Mouse (Mus musculus) MEL (cell line): ENCODE measurements around the gene Ppef2. TPM values are rescaled to one million over a fixed set of nuclear protein-coding genes. Genes with fewer than 3 reads are reported as not detected.

Experiments used
- DNase-seq: peaks from one replicate; pipeline ENCODE4 v3.0.0; 2011; ENCODE audit warnings: low read depth, low spot score
- H3K27ac ChIP-seq: 2 replicates; pipeline ENCODE4 v1.5.1; 2012; ENCODE audit warnings: low read depth, mild to moderate bottlenecking, control low read depth, low read length, moderate library complexity; ENCODE audit not compliant: control insufficient read depth
- H3K27me3 ChIP-seq, 2 experiments: fragments of 150-350 bp in 1 of 2; sonication (generic) in 1 of 2; 2 replicates each; pipeline ENCODE4 v1.6.1; 2012; ENCODE audit warnings: low read length in 2 of 2, mild to moderate bottlenecking in 2 of 2, improper control_type of control experiment in 1 of 2, moderate library complexity in 1 of 2; ENCODE audit not compliant: insufficient read depth in 2 of 2, control insufficient read depth in 1 of 2
- H3K36me3 ChIP-seq, 2 experiments: 2 replicates each; pipeline ENCODE4 v1.6.1; 2012 to 2014; ENCODE audit warnings: low read length in 2 of 2, improper control_type of control experiment in 1 of 2, inconsistent platforms in 1 of 2, mild to moderate bottlenecking in 1 of 2; ENCODE audit not compliant: insufficient read depth in 2 of 2, control insufficient read depth in 1 of 2
- H3K4me1 ChIP-seq, 2 experiments: fragments of 150-350 bp in 1 of 2; sonication (generic) in 1 of 2; 2 replicates each; pipeline ENCODE4 v1.6.1; 2012; ENCODE audit warnings: low read length in 2 of 2, improper control_type of control experiment in 1 of 2, mild to moderate bottlenecking in 1 of 2; ENCODE audit not compliant: insufficient read depth in 2 of 2, control insufficient read depth in 1 of 2
- H3K4me3 ChIP-seq, 2 experiments: fragments of 150-350 bp in 1 of 2; sonication (generic) in 1 of 2; 2 replicates each; pipeline ENCODE4 v1.5.1; 2012; ENCODE audit warnings: low read depth in 2 of 2, low read length in 2 of 2, mild to moderate bottlenecking in 2 of 2, moderate library complexity in 2 of 2, control low read depth in 1 of 2, improper control_type of control experiment in 1 of 2; ENCODE audit not compliant: control insufficient read depth in 1 of 2, insufficient read depth in 1 of 2
- H3K79me2 ChIP-seq: 2 replicates; pipeline ENCODE4 v1.6.1; 2012; ENCODE audit warnings: mild to moderate bottlenecking, low read length, moderate library complexity; ENCODE audit not compliant: control insufficient read depth, poor library complexity, insufficient read depth
- H3K9ac ChIP-seq: 2 replicates; pipeline ENCODE4 v1.6.1; 2012; ENCODE audit warnings: low read depth, mild to moderate bottlenecking, control low read depth, low read length, moderate library complexity; ENCODE audit not compliant: control insufficient read depth, poor library complexity, severe bottlenecking
- H3K9me3 ChIP-seq: fragments of 150-350 bp; sonication (generic); replicated peaks from 2 replicates; pipeline ENCODE4 v1.6.1; 2012; ENCODE audit warnings: mild to moderate bottlenecking, low read length, improper control_type of control experiment, moderate library complexity; ENCODE audit not compliant: insufficient read depth
- BHLHE40 ChIP-seq: IDR thresholded peaks from 2 replicates; pipeline ENCODE4 v1.6.1; 2012; ENCODE audit warnings: low read depth, mild to moderate bottlenecking, inconsistent platforms, low read length, improper control_type of control experiment, borderline replicate concordance
- CHD1 ChIP-seq: IDR thresholded peaks from 2 replicates; pipeline ENCODE4 v1.6.1; 2012; ENCODE audit warnings: low read depth, mild to moderate bottlenecking, inconsistent platforms, low read length, improper control_type of control experiment
- CHD2 ChIP-seq: IDR thresholded peaks from 2 replicates; pipeline ENCODE4 v1.6.1; 2011; ENCODE audit warnings: low read length, improper control_type of control experiment
- CTCF ChIP-seq, 3 experiments: IDR thresholded peaks in 2 of 3; conservative IDR thresholded peaks in 1 of 3; 2 replicates each; pipeline ENCODE4 v1.5.1; 2011 to 2012; ENCODE audit warnings: low read length in 3 of 3, low read depth in 2 of 3, mild to moderate bottlenecking in 2 of 3, improper control_type of control experiment in 1 of 3, inconsistent platforms in 1 of 3, mixed read lengths in 1 of 3, moderate library complexity in 1 of 3; ENCODE audit not compliant: control insufficient read depth in 1 of 3, insufficient read depth in 1 of 3, poor library complexity in 1 of 3, severe bottlenecking in 1 of 3
- EP300 ChIP-seq, 2 experiments: IDR thresholded peaks; 2 replicates each; pipeline ENCODE4 v1.6.1; 2011; ENCODE audit warnings: improper control_type of control experiment in 2 of 2, low read length in 2 of 2, low read depth in 1 of 2, mild to moderate bottlenecking in 1 of 2
- ETS1 ChIP-seq: IDR thresholded peaks from 2 replicates; pipeline ENCODE4 v1.6.1; 2012; ENCODE audit warnings: low read depth, mild to moderate bottlenecking, inconsistent platforms, low read length, improper control_type of control experiment, moderate library complexity
- GABPA ChIP-seq: IDR thresholded peaks from 2 replicates; pipeline ENCODE4 v1.6.1; 2012; ENCODE audit warnings: low read depth, mild to moderate bottlenecking, inconsistent platforms, low read length, improper control_type of control experiment, moderate library complexity
- GATA1 ChIP-seq: IDR thresholded peaks from 2 replicates; pipeline ENCODE4 v1.6.1; 2011; ENCODE audit warnings: low read depth, low read length, improper control_type of control experiment
- KAT2A ChIP-seq: conservative IDR thresholded peaks from 2 replicates; pipeline ENCODE4 v1.6.1; 2012; ENCODE audit warnings: low read depth, low read length, improper control_type of control experiment, inconsistent platforms
- MAFK ChIP-seq: IDR thresholded peaks from 2 replicates; pipeline ENCODE4 v1.6.1; 2011; ENCODE audit warnings: low read depth, mild to moderate bottlenecking, low read length, improper control_type of control experiment, borderline replicate concordance
- MAX ChIP-seq: IDR thresholded peaks from 2 replicates; pipeline ENCODE4 v1.6.1; 2011; ENCODE audit warnings: low read length, improper control_type of control experiment
- MEF2A ChIP-seq: IDR thresholded peaks from 2 replicates; pipeline ENCODE4 v1.6.1; 2014; ENCODE audit warnings: low read depth, mild to moderate bottlenecking, inconsistent platforms, low read length, improper control_type of control experiment; ENCODE audit not compliant: poor library complexity, insufficient replicate concordance, severe bottlenecking; ENCODE audit errors: extremely low read depth
- MXI1 ChIP-seq: IDR thresholded peaks from 2 replicates; pipeline ENCODE4 v1.6.1; 2011; ENCODE audit warnings: mild to moderate bottlenecking, low read depth, low read length, improper control_type of control experiment
- MYB ChIP-seq: IDR thresholded peaks from 2 replicates; pipeline ENCODE4 v1.6.1; 2011; ENCODE audit warnings: mild to moderate bottlenecking, low read depth, low read length, improper control_type of control experiment
- MYC ChIP-seq: IDR thresholded peaks from 2 replicates; pipeline ENCODE4 v1.6.1; 2011; ENCODE audit warnings: low read depth, mild to moderate bottlenecking, low read length, improper control_type of control experiment, moderate library complexity
- NELFE ChIP-seq: IDR thresholded peaks from 2 replicates; pipeline ENCODE4 v1.6.1; 2011; ENCODE audit warnings: low read depth, low read length, improper control_type of control experiment
- NRF1 ChIP-seq: IDR thresholded peaks from 2 replicates; pipeline ENCODE4 v1.6.1; 2014; ENCODE audit warnings: low read depth, mild to moderate bottlenecking, inconsistent platforms, low read length, improper control_type of control experiment, moderate library complexity; ENCODE audit not compliant: poor library complexity, insufficient read depth, severe bottlenecking
- POLR2A ChIP-seq, 2 experiments: IDR thresholded peaks; 2 replicates each; pipeline ENCODE4 v1.6.1; 2011 to 2012; ENCODE audit warnings: low read length in 2 of 2, mild to moderate bottlenecking in 2 of 2, control low read depth in 1 of 2, improper control_type of control experiment in 1 of 2, low read depth in 1 of 2, moderate library complexity in 1 of 2; ENCODE audit not compliant: control insufficient read depth in 1 of 2, insufficient read depth in 1 of 2, poor library complexity in 1 of 2
- POLR2AphosphoS2 ChIP-seq: IDR thresholded peaks from 2 replicates; pipeline ENCODE4 v1.6.1; 2011; ENCODE audit warnings: low read length, improper control_type of control experiment
- RAD21 ChIP-seq: IDR thresholded peaks from 2 replicates; pipeline ENCODE4 v1.6.1; 2011; ENCODE audit warnings: mild to moderate bottlenecking, low read depth, low read length, improper control_type of control experiment
- RCOR1 ChIP-seq: IDR thresholded peaks from 2 replicates; pipeline ENCODE4 v1.6.1; 2012; ENCODE audit warnings: low read depth, mild to moderate bottlenecking, inconsistent platforms, low read length, improper control_type of control experiment
- SMC3 ChIP-seq: IDR thresholded peaks from 2 replicates; pipeline ENCODE4 v1.6.1; 2011; ENCODE audit warnings: low read depth, low read length, improper control_type of control experiment
- TAL1 ChIP-seq: IDR thresholded peaks from 2 replicates; pipeline ENCODE4 v1.6.1; 2012; ENCODE audit warnings: mild to moderate bottlenecking, inconsistent platforms, low read length, moderate library complexity, mixed read lengths
- TBP ChIP-seq: IDR thresholded peaks from 2 replicates; pipeline ENCODE4 v1.8.0; 2011; ENCODE audit warnings: low read depth, low read length, improper control_type of control experiment
- USF2 ChIP-seq, 2 experiments: IDR thresholded peaks; 2 replicates each; pipeline ENCODE4 v1.6.1; 2011 to 2012; ENCODE audit warnings: improper control_type of control experiment in 2 of 2, low read length in 2 of 2, borderline replicate concordance in 1 of 2, inconsistent platforms in 1 of 2, low read depth in 1 of 2, mild to moderate bottlenecking in 1 of 2; ENCODE audit not compliant: insufficient read depth in 1 of 2
- ZMIZ1 ChIP-seq: IDR thresholded peaks from 2 replicates; pipeline ENCODE4 v1.6.1; 2012; ENCODE audit warnings: low read depth, mild to moderate bottlenecking, inconsistent platforms, low read length, improper control_type of control experiment, moderate library complexity
- ZNF384 ChIP-seq: IDR thresholded peaks from 2 replicates; pipeline ENCODE4 v1.6.1; 2012; ENCODE audit warnings: low read depth, mild to moderate bottlenecking, inconsistent platforms, low read length, improper control_type of control experiment
- polyA plus RNA-seq, 2 experiments: library from polyadenylated mRNA; stranded (reverse) in 1 of 2; unstranded in 1 of 2; fragments of >175 nt in 1 of 2; fragments of >200 nt in 1 of 2; gene quantifications; 2 replicates each; pipeline versions ENCODE4 v1.2.1 to v1.2.4; 2012; ENCODE audit warnings: low replicate concordance in 2 of 2, low read depth in 1 of 2; ENCODE audit not compliant: insufficient read length in 2 of 2, insufficient read depth in 1 of 2, missing spikeins in 1 of 2
- total RNA-seq: library from RNA; depleted of rRNA; stranded (reverse); fragments of 300-350 nt; gene quantifications from 2 replicates; pipeline ENCODE4 v1.2.3, GENCODE M21; 2012

Gene Ppef2
- total and polyA plus RNA-seq, 3 experiments, result 0.04 to 0.08 TPM; not detected in 1

- no peaks in the 10 kb centered on the region for H3K9me3 ChIP-seq
- no peak overlapping the region for H3K27ac ChIP-seq
- H3K79me2 ChIP-seq, result no peaks in the 10 kb centered on the region
- peaks cover 0 to 9% of the 10 kb centered on the region in 2 experiments; a peak in 2 of 4 replicates for H3K36me3 ChIP-seq
- no peak for DNase-seq
- H3K4me1 ChIP-seq, result peaks cover 7 to 13% of the 10 kb centered on the region in 2 experiments
- H3K9ac ChIP-seq, result no peak overlapping the region
- no peaks in the 10 kb centered on the region; a peak in 1 of 4 replicates for H3K27me3 ChIP-seq
- TF ChIP-seq MYB, result no peak
- no peak for TF ChIP-seq SMC3
- no peak for TF ChIP-seq BHLHE40
- no peak for TF ChIP-seq MEF2A
- TF ChIP-seq MAX, result no peak
- TF ChIP-seq TAL1, result no peak
- TF ChIP-seq NRF1, result no peak
- no peak for TF ChIP-seq RAD21
- no peak for TF ChIP-seq RCOR1
- TF ChIP-seq POLR2AphosphoS2, result no peak
- no peak for TF ChIP-seq MAFK
- no peak for TF ChIP-seq USF2 (IDR thresholded peaks at IDR 0.05; ENCODE audit: borderline replicate concordance in 1 of 2, insufficient read depth in 1 of 2, low read depth in 1 of 2, low read length in 2 of 2)
- no peak for TF ChIP-seq EP300 (IDR thresholded peaks at IDR 0.05; ENCODE audit: low read depth in 1 of 2, low read length in 2 of 2)
- no peak for TF ChIP-seq CHD1
- no peak overlapping the region for H3K4me3 ChIP-seq
These were observed 15.3 kb downstream of the Ppef2 start for GRCm38 (mm10) chr5:92240769-92241168.

GRCm38 (mm10) chr5:92239333-92240232, 16.5 kb downstream of the Ppef2 start:
- H3K9ac ChIP-seq, result no peak overlapping the region
- H3K27ac ChIP-seq, result no peak overlapping the region
- H3K4me3 ChIP-seq, result no peak overlapping the region
- H3K36me3 ChIP-seq, result peaks cover 0 to 2% of the 10 kb centered on the region in 2 experiments; a peak in 1 of 4 replicates
- H3K79me2 ChIP-seq, result no peaks in the 10 kb centered on the region
- H3K27me3 ChIP-seq, result no peaks in the 10 kb centered on the region; a peak in 1 of 4 replicates
- H3K4me1 ChIP-seq, result peaks cover under 1 to 4% of the 10 kb centered on the region in 2 experiments
- no peaks in the 10 kb centered on the region for H3K9me3 ChIP-seq
- DNase-seq, result peak; percentile 37
- TF ChIP-seq TBP, result no peak
- no peak for TF ChIP-seq CHD1
- TF ChIP-seq GABPA, result no peak
- TF ChIP-seq BHLHE40, result no peak
- TF ChIP-seq ETS1, result no peak
- no peak for TF ChIP-seq TAL1
- no peak for TF ChIP-seq ZMIZ1
- TF ChIP-seq MXI1, result no peak
- TF ChIP-seq CTCF (IDR thresholded peaks at IDR 0.05 in 2 of 3, conservative IDR thresholded peaks at IDR 0.05 in 1 of 3; ENCODE audit: control insufficient read depth in 1 of 3, insufficient read depth in 1 of 3, low read depth in 2 of 3, low read length in 3 of 3, poor library complexity in 1 of 3, severe bottlenecking in 1 of 3), result peak; percentile 48 to 67 (median 59)
- TF ChIP-seq SMC3, result peak; percentile 72
- no peak for TF ChIP-seq NRF1
- TF ChIP-seq RAD21, result peak; percentile 77
- TF ChIP-seq NELFE, result no peak
- no peak for TF ChIP-seq USF2 (IDR thresholded peaks at IDR 0.05; ENCODE audit: borderline replicate concordance in 1 of 2, insufficient read depth in 1 of 2, low read depth in 1 of 2, low read length in 2 of 2)
- no peak for TF ChIP-seq ZNF384
- TF ChIP-seq CHD2, result no peak
- TF ChIP-seq EP300 (IDR thresholded peaks at IDR 0.05; ENCODE audit: low read depth in 1 of 2, low read length in 2 of 2), result no peak
- no peak for TF ChIP-seq GATA1
- TF ChIP-seq KAT2A, result no peak
- TF ChIP-seq MYC, result no peak
- no peak for TF ChIP-seq POLR2A (IDR thresholded peaks at IDR 0.05; ENCODE audit: control insufficient read depth in 1 of 2, insufficient read depth in 1 of 2, low read depth in 1 of 2, low read length in 2 of 2, poor library complexity in 1 of 2)
- no peak for TF ChIP-seq POLR2AphosphoS2
- TF ChIP-seq MEF2A, result no peak
